Mouse (Mus musculus): ENCODE measurements around the gene Cracr2b.

Cracr2b gene

GRCm38 (mm10) chr7:141460391-141461113 lies at the start of gene Cracr2b:
Gene Cracr2b (plus strand): TSS chr7:141461094.
- DNase-seq (ENCODE audit: low read depth, low spot score), result no peak

GRCm38 (mm10) chr7:141411667-141412066 lies 49.2 kb upstream of the Cracr2b start:
- no peak for DNase-seq (ENCODE audit: low read depth, low spot score)

- no peak for DNase-seq (ENCODE audit: low read depth, low spot score)
Observed at GRCm38 (mm10) chr7:141413331-141413730, 47.6 kb upstream of the Cracr2b start.

- DNase-seq (ENCODE audit: low read depth, low spot score), result peak; percentile 98
Observed at GRCm38 (mm10) chr7:141413809-141414584, 46.9 kb upstream of the Cracr2b start, which contains the start of gene Gatd1. Gene Gatd1 (minus strand): TSS chr7:141414136.

GRCm38 (mm10) chr7:141416144-141416841 lies 44.6 kb upstream of the Cracr2b start:
- no peak for DNase-seq (ENCODE audit: low read depth, low spot score)

- no peak for DNase-seq (ENCODE audit: low read depth, low spot score)
Observed at GRCm38 (mm10) chr7:141417731-141418681, 42.9 kb upstream of the Cracr2b start.

- no peak for DNase-seq (ENCODE audit: low read depth, low spot score)
Observed at GRCm38 (mm10) chr7:141418970-141419369, 41.9 kb upstream of the Cracr2b start.

- no peak for DNase-seq (ENCODE audit: low read depth, low spot score)
Observed at GRCm38 (mm10) chr7:141420030-141420702, 40.7 kb upstream of the Cracr2b start.

GRCm38 (mm10) chr7:141423811-141424210 lies 37.1 kb upstream of the Cracr2b start:
- DNase-seq (ENCODE audit: low read depth, low spot score), result no peak

GRCm38 (mm10) chr7:141426948-141427730 lies 33.8 kb upstream of the Cracr2b start:
- DNase-seq (ENCODE audit: low read depth, low spot score), result no peak

GRCm38 (mm10) chr7:141428701-141429100 lies 32.2 kb upstream of the Cracr2b start:
- DNase-seq (ENCODE audit: low read depth, low spot score), result no peak

GRCm38 (mm10) chr7:141429310-141429709 lies 31.6 kb upstream of the Cracr2b start, which contains the start of gene Cend1:
Gene Cend1 (minus strand): TSS chr7:141429491.
- peak; percentile 39 for DNase-seq (ENCODE audit: low read depth, low spot score)

- no peak for DNase-seq (ENCODE audit: low read depth, low spot score)
Observed at GRCm38 (mm10) chr7:141429840-141430584, 30.9 kb upstream of the Cracr2b start.

- DNase-seq (ENCODE audit: low read depth, low spot score), result no peak
Observed at GRCm38 (mm10) chr7:141430585-141431240, 30.2 kb upstream of the Cracr2b start.

GRCm38 (mm10) chr7:141431434-141432185 lies 29.3 kb upstream of the Cracr2b start:
- no peak for DNase-seq (ENCODE audit: low read depth, low spot score)

- no peak for DNase-seq (ENCODE audit: low read depth, low spot score)
Observed at GRCm38 (mm10) chr7:141432186-141432611, 28.7 kb upstream of the Cracr2b start.

GRCm38 (mm10) chr7:141432741-141433516 lies 28.0 kb upstream of the Cracr2b start:
- DNase-seq (ENCODE audit: low read depth, low spot score), result no peak

Measured in CD4-positive helper T cell, adult 2 months (primary cell).